ENCODE assay signal across 8 mouse cellular contexts in genomic region chr4:126108061-126108740, GRCm38 (mm10). TPM values are rescaled to one million over a fixed set of nuclear protein-coding genes. Genes with fewer than 3 reads are reported as not detected.
DNase-seq lines count a peak whose midpoint lies in the region; ATAC-seq and TF ChIP-seq lines count a peak whose summit lies in the region.

No protein-coding gene starts in this region.

- no peak for DNase-seq in left cerebral cortex, adult 2 months (ENCODE audit: extremely low spot score in 1 of 2, low spot score in 2 of 2)
- no peak for DNase-seq in left cerebral cortex, adult 8-10 months (ENCODE audit: low spot score in 2 of 2)
- peak; percentile 36 for DNase-seq in midbrain, embryonic 14.5 days
- DNase-seq in layer of hippocampus, adult 8-10 months (ENCODE audit: low spot score in 2 of 2) = no peak
- DNase-seq in left cerebral cortex, adult 9 months (ENCODE audit: low spot score in 2 of 2) = no peak

- H3K9ac ChIP-seq in heart, embryonic 11.5 days (ENCODE audit: low read depth, low read length) = peak overlapping the region; percentile 59
- peak overlapping the region; percentile 43; the same call in 1 of the 2 replicates for H3K9ac ChIP-seq in hindbrain, embryonic 13.5 days
- peak overlapping the region; percentile 39; the same call in 1 of the 2 replicates for H3K9ac ChIP-seq in midbrain, embryonic 14.5 days (replicated peaks; ENCODE audit: low read length)

- intact Hi-C loops in left cerebral cortex, adult 2 months (cut with DNase I) = no loop called here

- H3K4me1 ChIP-seq in heart, embryonic 11.5 days (ENCODE audit: control insufficient read depth, insufficient read depth, low read length) = peaks cover 68% of the 10 kb centered on the region
- peaks cover 79% of the 10 kb centered on the region for H3K4me1 ChIP-seq in hindbrain, embryonic 13.5 days (replicated peaks)
- peaks cover 62% of the 10 kb centered on the region for H3K4me1 ChIP-seq in midbrain, embryonic 14.5 days (ENCODE audit: control insufficient read depth, insufficient read depth, low read length)

- WGBS in heart, embryonic 11.5 days (ENCODE audit: insufficient replicate concordance) = 54% methylated on average over 8 of the region's 8 CpGs
- 56% methylated on average over 8 of the region's 8 CpGs for WGBS in hindbrain, embryonic 13.5 days
- WGBS in midbrain, embryonic 14.5 days = 14% methylated on average over 8 of the region's 8 CpGs

- peak overlapping the region; percentile 24; the same call in 1 of the 2 replicates for H3K27ac ChIP-seq in left cerebral cortex, adult 2 months
- H3K27ac ChIP-seq in heart, embryonic 11.5 days (ENCODE audit: low read depth, low read length) = peak overlapping the region; percentile 90
- H3K27ac ChIP-seq in hindbrain, embryonic 13.5 days = 0 out of 2 replicates have a peak overlapping the region, but pooled peaks have one; percentile 30
- H3K27ac ChIP-seq in midbrain, embryonic 14.5 days (replicated peaks; ENCODE audit: low read depth, low read length) = 0 out of 2 replicates have a peak overlapping the region, but pooled peaks have one; percentile 10

- H3K27me3 ChIP-seq in heart, embryonic 11.5 days (ENCODE audit: control insufficient read depth, insufficient read depth, low read length) = no peaks in the 10 kb centered on the region
- H3K27me3 ChIP-seq in hindbrain, embryonic 13.5 days = no peaks in the 10 kb centered on the region
- no peaks in the 10 kb centered on the region for H3K27me3 ChIP-seq in midbrain, embryonic 14.5 days (ENCODE audit: control insufficient read depth, insufficient read depth, low read length)

- H3K36me3 ChIP-seq in heart, embryonic 11.5 days (ENCODE audit: control insufficient read depth, insufficient read depth, low read length) = no peaks in the 10 kb centered on the region
- no peaks in the 10 kb centered on the region for H3K36me3 ChIP-seq in hindbrain, embryonic 13.5 days
- H3K36me3 ChIP-seq in midbrain, embryonic 14.5 days (ENCODE audit: control insufficient read depth, insufficient read depth, low read length) = no peaks in the 10 kb centered on the region

- no peak for ATAC-seq in heart, embryonic 11.5 days (replicated peaks; ENCODE audit: insufficient number of reproducible peaks, low FRiP score, low TSS enrichment)
- ATAC-seq in hindbrain, embryonic 13.5 days (ENCODE audit: low FRiP score) = no peak
- ATAC-seq in midbrain, embryonic 14.5 days (ENCODE audit: low FRiP score, low TSS enrichment) = no peak
- no peak for ATAC-seq in megakaryocyte-erythroid progenitor cell, adult 5-6 weeks (replicated peaks; ENCODE audit: low FRiP score, low TSS enrichment, poor library complexity, severe bottlenecking)

- no peak for TF ChIP-seq CTCF in left cerebral cortex, adult 2 months (IDR thresholded peaks at IDR 0.05)

- 0 out of 2 replicates have a peak overlapping the region, but pooled peaks have one; percentile 9 for H3K4me2 ChIP-seq in heart, embryonic 11.5 days
- H3K4me2 ChIP-seq in hindbrain, embryonic 13.5 days = no peak overlapping the region
- H3K4me2 ChIP-seq in midbrain, embryonic 14.5 days (ENCODE audit: low read length) = 0 out of 2 replicates have a peak overlapping the region, but pooled peaks have one; percentile 5

- H3K9me3 ChIP-seq in heart, embryonic 11.5 days (replicated peaks; ENCODE audit: control insufficient read depth, low read length) = no peaks in the 10 kb centered on the region
- H3K9me3 ChIP-seq in hindbrain, embryonic 13.5 days = no peaks in the 10 kb centered on the region
- no peaks in the 10 kb centered on the region for H3K9me3 ChIP-seq in midbrain, embryonic 14.5 days (ENCODE audit: control insufficient read depth, low read length)

- no peak overlapping the region for H3K4me3 ChIP-seq in left cerebral cortex, adult 2 months
- no peak overlapping the region for H3K4me3 ChIP-seq in heart, embryonic 11.5 days (ENCODE audit: low read depth, low read length)
- H3K4me3 ChIP-seq in hindbrain, embryonic 13.5 days = no peak overlapping the region
- no peak overlapping the region for H3K4me3 ChIP-seq in midbrain, embryonic 14.5 days (replicated peaks; ENCODE audit: low read depth, low read length)

RNA-seq across cellular contexts. Expression of gene Stk40, which starts 4.4 kb away (rescaled TPM):
- total RNA-seq in left cerebral cortex, adult 2 months (2021) = 10 to 100 TPM; 39.8 to 56.4 TPM
- total RNA-seq in left cerebral cortex, adult 8-10 months (2022) = 10 to 100 TPM; 28.8 to 37.6 (median 33.8) TPM
- 18.5 and 23.2 TPM in 2 replicates for polyA plus RNA-seq in heart, embryonic 11.5 days (2014; fragmentation: Nextera tagmentation; extraction: Ambion mirVana)
- 35.1 and 35.5 TPM in 2 replicates for polyA plus RNA-seq in hindbrain, embryonic 13.5 days (2015; fragmentation: Nextera tagmentation; extraction: Ambion mirVana)
- polyA plus RNA-seq in midbrain, embryonic 14.5 days (2014; fragmentation: Nextera tagmentation; extraction: Ambion mirVana) = 21.1 and 29.4 TPM in 2 replicates
- total RNA-seq in layer of hippocampus, adult 8-10 months (2022) = 10 to 100 TPM; 25.4 to 36.5 (median 31.1) TPM
- 12.2 and 14.6 TPM in 2 replicates for total RNA-seq in megakaryocyte-erythroid progenitor cell, adult 5-6 weeks (2014; fragmentation: Nextera tagmentation)
- total RNA-seq in megakaryocyte-erythroid progenitor cell, adult 5-6 weeks (2017) = 10.0 and 11.7 TPM in 2 replicates

RNA-seq across cellular contexts. Expression of gene Lsm10, which starts 11.8 kb away (rescaled TPM):
- total RNA-seq in left cerebral cortex, adult 2 months (2021) = 10 to 100 TPM; 11.3 to 14.4 TPM
- 10 to 100 TPM; 14.5 to 18.7 (median 15.5) TPM for total RNA-seq in left cerebral cortex, adult 8-10 months (2022)
- 42.8 and 44.5 TPM in 2 replicates for polyA plus RNA-seq in heart, embryonic 11.5 days (2014; fragmentation: Nextera tagmentation; extraction: Ambion mirVana)
- 47.5 and 47.9 TPM in 2 replicates for polyA plus RNA-seq in hindbrain, embryonic 13.5 days (2015; fragmentation: Nextera tagmentation; extraction: Ambion mirVana)
- polyA plus RNA-seq in midbrain, embryonic 14.5 days (2014; fragmentation: Nextera tagmentation; extraction: Ambion mirVana) = 47.8 and 51.2 TPM in 2 replicates
- total RNA-seq in layer of hippocampus, adult 8-10 months (2022) = 10 to 100 TPM; 14.3 to 17.5 (median 16.1) TPM
- total RNA-seq in megakaryocyte-erythroid progenitor cell, adult 5-6 weeks (2014; fragmentation: Nextera tagmentation) = 30.8 and 32.0 TPM in 2 replicates
- total RNA-seq in megakaryocyte-erythroid progenitor cell, adult 5-6 weeks (2017) = 10.5 and 16.7 TPM in 2 replicates

RNA-seq across cellular contexts. Expression of gene Eva1b, which starts 39.3 kb away (rescaled TPM):
- total RNA-seq in left cerebral cortex, adult 2 months (2021) = 1 to 10 TPM; 3.1 to 3.8 TPM
- total RNA-seq in left cerebral cortex, adult 8-10 months (2022) = 1 to 10 TPM; 2.4 to 5.6 (median 3.1) TPM
- polyA plus RNA-seq in heart, embryonic 11.5 days (2014; fragmentation: Nextera tagmentation; extraction: Ambion mirVana) = 31.9 and 33.5 TPM in 2 replicates
- 15.0 and 15.5 TPM in 2 replicates for polyA plus RNA-seq in hindbrain, embryonic 13.5 days (2015; fragmentation: Nextera tagmentation; extraction: Ambion mirVana)
- 7.8 and 12.3 TPM in 2 replicates for polyA plus RNA-seq in midbrain, embryonic 14.5 days (2014; fragmentation: Nextera tagmentation; extraction: Ambion mirVana)
- total RNA-seq in layer of hippocampus, adult 8-10 months (2022) = 1 to 10 TPM; 2.5 to 4.8 (median 3.3) TPM
- total RNA-seq in megakaryocyte-erythroid progenitor cell, adult 5-6 weeks (2014; fragmentation: Nextera tagmentation) = not detected in 2 replicates
- total RNA-seq in megakaryocyte-erythroid progenitor cell, adult 5-6 weeks (2017) = 0.91 TPM in 1 of 2 replicates, not detected in the other

RNA-seq across cellular contexts. Expression of gene Oscp1, which starts 49.8 kb away (rescaled TPM):
- total RNA-seq in left cerebral cortex, adult 2 months (2021) = 10 to 100 TPM; 49.2 to 57.1 TPM
- total RNA-seq in left cerebral cortex, adult 8-10 months (2022) = 10 to 100 TPM; 56.3 to 72.2 (median 62.4) TPM
- 5.3 TPM in 2 replicates for polyA plus RNA-seq in heart, embryonic 11.5 days (2014; fragmentation: Nextera tagmentation; extraction: Ambion mirVana)
- 33.1 and 35.1 TPM in 2 replicates for polyA plus RNA-seq in hindbrain, embryonic 13.5 days (2015; fragmentation: Nextera tagmentation; extraction: Ambion mirVana)
- 34.0 and 42.7 TPM in 2 replicates for polyA plus RNA-seq in midbrain, embryonic 14.5 days (2014; fragmentation: Nextera tagmentation; extraction: Ambion mirVana)
- 10 to 100 TPM; 45.2 to 63.6 (median 50.8) TPM for total RNA-seq in layer of hippocampus, adult 8-10 months (2022)
- 0.90 and 1.9 TPM in 2 replicates for total RNA-seq in megakaryocyte-erythroid progenitor cell, adult 5-6 weeks (2014; fragmentation: Nextera tagmentation)
- total RNA-seq in megakaryocyte-erythroid progenitor cell, adult 5-6 weeks (2017) = 0.91 and 22.0 TPM in 2 replicates

RNA-seq across cellular contexts. Expression of gene Sh3d21, which starts 55.1 kb away (rescaled TPM):
- 1 to 10 TPM in 1 of 2 experiments, under 1 TPM in 1; 0.86 to 1.1 TPM for total RNA-seq in left cerebral cortex, adult 2 months (2021)
- 1 to 10 TPM in 1 of 4 experiments, under 1 TPM in 3; 0.63 to 1.4 (median 0.85) TPM for total RNA-seq in left cerebral cortex, adult 8-10 months (2022)
- polyA plus RNA-seq in heart, embryonic 11.5 days (2014; fragmentation: Nextera tagmentation; extraction: Ambion mirVana) = 2.7 and 3.1 TPM in 2 replicates
- 1.3 and 1.4 TPM in 2 replicates for polyA plus RNA-seq in hindbrain, embryonic 13.5 days (2015; fragmentation: Nextera tagmentation; extraction: Ambion mirVana)
- 0.89 and 1.1 TPM in 2 replicates for polyA plus RNA-seq in midbrain, embryonic 14.5 days (2014; fragmentation: Nextera tagmentation; extraction: Ambion mirVana)
- 1 to 10 TPM in 3 of 4 experiments, under 1 TPM in 1; 0.68 to 1.3 (median 1.1) TPM for total RNA-seq in layer of hippocampus, adult 8-10 months (2022)
- 0.72 TPM in 1 of 2 replicates, not detected in the other for total RNA-seq in megakaryocyte-erythroid progenitor cell, adult 5-6 weeks (2014; fragmentation: Nextera tagmentation)
- total RNA-seq in megakaryocyte-erythroid progenitor cell, adult 5-6 weeks (2017) = 1.1 TPM in 1 of 2 replicates, not detected in the other

Comparison
In these comparisons a context has a peak if more than half of its experiments do, and no peak if none do; other contexts are left out.
1. H3K27ac ChIP-seq: peak in every context shown above with its lines; median percentile 90 in heart, embryonic 11.5 days; 30 in hindbrain, embryonic 13.5 days; 24 in left cerebral cortex, adult 2 months; 10 in midbrain, embryonic 14.5 days.